Mouse (Mus musculus) T-cell, adult 2 months (primary cell): ENCODE results near the gene Slc6a18.

Experiments
- DNase-seq: peaks from one replicate; pipeline ENCODE4 v3.0.0; 2022; ENCODE audit warnings: low spot score

The Slc6a18 gene

DNA sequence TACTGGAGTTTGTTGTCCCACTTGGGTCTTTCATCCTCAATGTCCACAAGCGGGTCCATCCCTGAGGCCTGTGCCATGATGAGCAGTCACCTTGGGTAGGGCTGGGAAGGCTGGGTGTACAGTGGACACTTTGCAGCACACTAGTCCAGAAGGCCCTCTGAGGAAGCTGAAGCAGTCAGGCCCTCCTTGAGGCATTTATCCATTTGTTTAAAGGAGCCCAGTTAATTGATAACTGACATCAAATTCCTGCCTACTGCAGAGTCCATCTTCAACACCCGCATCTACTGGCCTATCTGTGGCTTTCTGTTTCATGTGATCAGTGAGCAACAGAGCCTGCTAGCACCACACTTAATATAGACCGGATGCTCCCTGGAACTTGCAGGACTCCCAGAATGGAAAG lies at the start of gene Slc6a18:
Slc6a18 (minus strand) TSS at position 171 of the 400 bp plus-strand sequence.
- DNase-seq, result no peak

DNA sequence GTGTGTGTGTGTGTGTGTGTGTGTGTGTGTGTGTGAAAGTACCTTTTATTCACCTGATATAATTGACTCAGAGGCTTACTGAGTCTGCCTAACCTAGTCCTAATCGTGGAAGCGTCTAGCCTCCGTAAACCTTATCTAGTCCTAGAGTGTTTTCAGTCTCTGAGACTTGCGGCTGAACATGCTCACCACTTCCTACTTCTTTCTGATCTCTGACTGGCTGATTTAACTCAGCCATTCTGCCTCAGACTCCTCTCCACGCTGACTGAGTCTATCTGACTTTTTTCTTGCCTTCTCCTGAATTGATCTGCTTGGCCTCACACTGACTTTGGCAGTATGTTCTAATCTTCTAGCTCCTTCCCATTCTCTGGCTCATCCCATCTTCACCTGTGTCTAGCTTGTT lies 47.5 kb upstream of the Slc6a18 start:
- DNase-seq, result peak; percentile 73

DNA sequence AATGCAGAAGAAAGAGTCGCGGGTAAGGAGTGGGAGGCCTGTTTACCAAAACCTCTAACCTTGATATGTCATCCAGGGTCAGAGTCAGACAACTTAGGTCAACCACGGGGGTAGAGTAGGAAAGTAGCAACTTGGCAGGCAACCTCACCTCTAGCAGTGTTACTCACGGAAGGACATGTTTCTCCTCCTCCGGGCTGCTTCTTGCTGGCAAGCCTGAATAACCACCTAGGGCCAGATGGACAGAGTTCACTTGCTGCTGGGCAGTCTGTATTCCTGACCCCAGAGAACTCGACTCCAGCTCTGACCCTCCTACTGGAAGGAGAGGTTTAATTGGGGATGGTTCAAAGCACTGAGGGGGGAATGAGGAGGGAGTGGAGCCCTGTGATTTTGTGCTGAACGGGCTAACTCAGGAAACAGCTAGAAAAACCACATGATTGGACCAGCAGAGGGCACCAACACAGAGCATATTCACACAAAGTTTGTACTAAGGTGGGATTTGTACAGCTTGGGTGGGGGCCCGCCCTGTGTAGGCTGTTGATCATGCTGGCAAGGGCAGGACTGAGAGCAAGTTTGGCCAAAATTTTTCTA lies 45.4 kb upstream of the Slc6a18 start:
- DNase-seq, result peak; percentile 45

DNA sequence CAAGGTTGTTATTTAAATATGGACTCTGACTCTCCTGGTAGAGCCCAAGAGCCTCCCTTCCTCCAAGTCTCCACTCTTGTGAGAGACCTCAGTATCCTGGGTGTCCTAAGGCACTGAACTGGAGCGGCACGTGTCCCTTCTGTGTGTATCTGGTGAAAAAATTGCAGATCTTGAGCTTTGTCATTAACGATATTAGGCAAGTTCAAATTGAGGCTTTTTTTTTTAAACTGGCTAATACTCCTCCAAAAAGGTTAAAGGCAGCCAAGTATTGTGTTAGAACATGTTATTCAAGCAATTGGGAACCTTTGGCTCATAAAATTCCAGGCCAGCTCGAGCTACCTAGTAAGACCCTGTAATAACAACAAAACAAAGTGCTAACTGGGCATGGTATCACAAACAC lies 42.4 kb upstream of the Slc6a18 start:
- no peak for DNase-seq

DNA sequence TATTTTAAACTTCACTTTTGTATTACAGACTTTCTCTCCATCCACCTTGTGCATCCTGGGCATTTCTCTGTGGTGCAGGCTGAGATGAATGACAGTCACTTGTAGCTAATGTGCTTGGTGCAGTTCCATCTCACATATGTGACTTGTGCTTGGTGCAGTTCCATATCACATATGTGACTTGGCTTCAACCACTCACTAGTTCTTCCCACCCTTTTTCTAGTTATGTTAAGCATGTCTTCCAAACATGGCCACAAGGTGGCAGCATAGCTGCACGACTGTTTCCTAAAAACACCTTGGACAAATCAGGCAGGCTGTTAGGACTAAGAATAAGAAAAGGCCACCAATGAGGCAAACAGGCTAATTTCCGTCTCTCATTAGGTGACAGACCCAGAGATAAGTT lies 40.4 kb upstream of the Slc6a18 start:
- DNase-seq, result peak; percentile 82

DNA sequence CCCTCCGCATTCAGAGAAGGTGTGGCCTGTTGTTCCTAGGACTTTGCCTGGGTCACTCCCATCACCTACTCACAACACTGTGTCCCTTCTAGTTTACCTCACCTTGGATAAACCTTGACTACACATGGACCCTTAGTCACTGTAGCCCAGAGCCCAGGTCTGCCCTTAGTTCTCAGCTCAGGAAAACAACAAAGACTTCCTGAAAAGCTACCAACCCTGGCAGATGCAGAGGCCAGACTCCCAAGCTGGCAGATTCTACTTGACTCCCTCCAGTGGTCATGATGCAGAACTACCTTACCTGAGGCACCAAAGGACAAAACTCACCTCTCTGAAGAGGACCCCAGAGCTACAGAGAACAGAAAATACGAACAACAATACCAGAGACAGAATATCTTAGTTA lies 36.2 kb upstream of the Slc6a18 start:
- DNase-seq, result peak; percentile 68

DNA sequence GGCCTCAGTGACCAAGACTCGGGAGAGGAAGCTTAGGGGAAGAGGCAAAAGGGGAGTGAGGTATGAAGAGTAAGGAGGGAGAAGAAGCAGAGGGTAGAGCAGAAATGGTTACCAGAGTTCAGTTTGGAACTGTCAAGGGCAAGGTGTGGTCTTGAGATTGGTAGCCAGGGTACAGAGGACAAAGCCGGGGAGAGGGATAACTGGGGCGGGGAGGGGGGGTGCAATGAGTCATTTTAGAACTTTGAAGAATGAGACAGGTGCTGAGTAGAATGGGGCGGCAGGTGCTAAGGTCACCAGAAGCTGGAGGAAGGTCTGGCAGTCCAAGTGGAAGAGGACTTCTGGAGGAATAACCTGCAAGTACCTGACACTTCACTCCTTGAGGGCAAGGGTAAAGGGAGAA lies 35.4 kb upstream of the Slc6a18 start:
- DNase-seq, result no peak

DNA sequence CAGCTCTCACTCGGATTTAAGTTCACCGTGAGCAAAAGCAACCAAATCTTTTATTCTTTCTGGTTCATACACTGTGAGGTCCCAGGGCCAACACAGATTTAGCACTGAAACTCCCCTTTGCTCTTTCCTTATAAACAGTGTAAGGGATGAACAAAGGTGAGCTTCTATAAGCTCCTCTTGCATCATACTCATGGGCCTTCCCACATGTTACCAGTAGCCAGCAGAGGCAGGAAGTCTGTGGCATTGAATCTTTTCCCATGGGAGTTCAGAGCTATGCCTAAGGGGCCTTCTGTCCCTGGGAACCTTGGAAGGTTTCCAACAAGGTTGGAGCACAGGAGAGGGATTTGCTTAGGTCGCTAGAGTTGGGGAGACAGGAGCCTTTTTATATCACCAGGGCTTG lies 34.4 kb upstream of the Slc6a18 start:
- DNase-seq, result no peak

DNA sequence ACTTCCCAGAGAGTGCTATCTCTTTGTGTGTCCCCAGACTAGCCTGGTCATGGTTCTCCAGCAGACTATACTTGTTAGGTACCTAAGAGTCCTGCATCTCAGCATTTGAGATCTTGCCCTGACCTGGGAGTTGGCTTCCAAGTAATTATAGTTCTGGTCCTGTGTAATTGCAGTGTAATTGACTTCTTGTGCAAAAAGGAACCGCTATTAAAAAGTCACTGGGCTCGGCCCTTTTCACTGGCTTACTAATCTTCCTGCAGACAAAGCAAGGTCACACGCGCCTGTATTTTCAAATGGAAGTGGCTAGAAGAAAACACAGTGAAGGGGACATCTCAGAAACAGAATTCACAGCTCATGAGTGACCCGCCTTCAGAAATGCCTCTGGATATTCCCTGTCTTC lies 34.0 kb upstream of the Slc6a18 start:
- no peak for DNase-seq

DNA sequence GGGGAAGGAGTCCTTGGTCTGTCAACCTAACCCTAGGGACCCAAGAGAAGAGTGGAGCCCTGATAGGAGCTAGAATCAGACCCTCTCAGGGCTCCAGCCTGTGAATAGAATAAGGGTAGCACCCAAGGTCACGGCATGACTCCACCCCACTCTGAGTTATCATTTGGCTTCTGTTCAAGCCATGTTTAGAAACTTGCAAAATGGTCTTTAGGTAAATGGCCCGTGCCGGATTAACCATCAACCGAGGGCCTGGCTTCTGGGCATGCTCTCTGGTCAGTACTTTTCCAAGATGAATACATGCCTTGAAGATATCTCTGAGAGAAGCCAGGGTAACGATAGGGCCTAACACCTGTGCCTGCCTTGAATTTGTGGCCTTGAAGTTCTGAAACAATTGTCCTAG lies 33.4 kb upstream of the Slc6a18 start:
- DNase-seq, result no peak

DNA sequence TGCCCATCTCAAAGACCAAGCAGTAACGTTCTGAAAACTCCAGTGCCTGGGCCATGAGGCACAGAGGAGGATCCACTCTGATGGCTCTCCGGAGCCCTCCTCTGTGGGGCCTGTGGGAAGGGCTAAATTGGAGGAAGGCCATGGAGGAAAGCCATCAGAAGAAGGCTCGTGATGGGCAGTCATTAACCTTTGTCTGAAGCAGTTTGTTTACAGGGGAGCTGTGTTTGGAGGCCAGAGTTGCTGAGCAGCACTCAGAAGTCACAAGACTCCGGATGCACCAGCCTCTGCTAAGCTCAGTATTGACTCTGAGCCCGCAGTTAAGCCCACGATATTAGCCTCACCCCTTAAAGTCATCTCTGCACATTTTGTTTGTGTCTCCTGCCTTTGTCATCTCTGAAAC lies 31.7 kb upstream of the Slc6a18 start:
- peak; percentile 56 for DNase-seq

DNA sequence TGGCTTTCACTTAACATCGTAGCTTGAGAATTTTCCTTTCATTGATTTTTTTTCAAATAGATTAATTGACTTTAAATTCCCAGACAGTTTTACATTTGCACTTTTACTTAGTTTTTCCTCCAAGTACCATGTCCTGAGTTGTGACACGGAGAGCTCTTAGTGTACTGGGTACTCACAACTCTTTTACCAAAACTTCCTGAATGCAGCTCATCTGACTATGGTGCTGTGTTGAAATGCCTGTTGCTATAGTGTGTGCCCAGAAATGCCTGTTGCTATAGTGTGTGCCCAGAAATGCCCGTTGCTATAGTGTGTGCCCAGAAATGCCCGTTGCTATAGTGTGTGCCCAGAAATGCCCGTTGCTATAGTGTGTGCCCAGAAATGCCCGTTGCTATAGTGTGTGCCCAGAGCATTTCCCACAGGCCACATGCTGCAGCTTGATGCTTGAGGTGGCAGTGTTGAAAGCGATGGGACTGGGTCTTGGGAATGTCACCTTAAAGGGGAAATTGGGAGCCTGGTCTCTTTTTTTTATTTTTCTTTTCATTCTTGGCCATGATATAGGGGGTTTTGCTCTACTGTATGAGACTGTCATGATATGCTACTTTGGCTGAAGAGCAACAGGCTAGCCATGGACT lies 27.0 kb upstream of the Slc6a18 start, which contains the start of gene Slc6a19:
Slc6a19 (minus strand) TSS at position 172 of the 632 bp plus-strand sequence.
- no peak for DNase-seq

DNA sequence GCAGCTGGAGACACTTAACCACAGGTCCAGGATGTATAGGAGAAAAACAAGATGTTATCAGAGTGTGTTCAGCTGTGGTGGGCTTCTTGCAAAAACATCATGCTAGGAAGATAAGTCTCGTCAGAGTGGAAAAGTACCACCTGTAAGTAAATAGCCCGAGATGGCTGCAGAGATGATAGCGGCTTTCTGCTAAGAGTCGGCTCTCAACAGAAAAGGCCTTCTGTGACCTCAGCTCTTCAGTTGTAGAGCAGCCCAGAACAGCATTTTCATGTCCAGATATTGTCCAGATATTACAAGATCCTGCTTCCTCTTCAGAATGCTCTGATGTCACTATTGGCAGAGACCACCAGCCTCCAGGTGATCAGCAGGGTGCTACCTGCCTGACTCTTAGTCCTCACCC lies 25.7 kb upstream of the Slc6a18 start:
- peak; percentile 70 for DNase-seq

DNA sequence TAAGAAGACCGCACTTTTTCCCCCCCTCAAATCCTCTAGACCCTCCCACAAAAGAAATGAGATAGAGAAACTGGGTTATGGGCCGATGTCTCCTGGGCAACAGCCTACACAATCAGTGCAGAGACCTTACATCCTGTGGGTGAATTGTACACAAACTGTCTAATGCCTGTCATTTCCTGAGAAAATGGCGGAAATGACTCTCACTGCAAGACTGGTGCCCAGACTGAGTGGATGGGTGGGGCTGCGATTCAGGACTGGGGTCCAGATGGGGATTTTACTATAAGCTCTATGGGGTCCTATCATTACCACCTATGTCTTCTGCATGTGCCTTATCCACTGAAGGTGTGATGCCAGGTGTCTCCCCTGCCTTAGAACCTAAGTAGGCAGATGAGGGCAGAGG lies 25.0 kb upstream of the Slc6a18 start:
- DNase-seq, result peak; percentile 85

DNA sequence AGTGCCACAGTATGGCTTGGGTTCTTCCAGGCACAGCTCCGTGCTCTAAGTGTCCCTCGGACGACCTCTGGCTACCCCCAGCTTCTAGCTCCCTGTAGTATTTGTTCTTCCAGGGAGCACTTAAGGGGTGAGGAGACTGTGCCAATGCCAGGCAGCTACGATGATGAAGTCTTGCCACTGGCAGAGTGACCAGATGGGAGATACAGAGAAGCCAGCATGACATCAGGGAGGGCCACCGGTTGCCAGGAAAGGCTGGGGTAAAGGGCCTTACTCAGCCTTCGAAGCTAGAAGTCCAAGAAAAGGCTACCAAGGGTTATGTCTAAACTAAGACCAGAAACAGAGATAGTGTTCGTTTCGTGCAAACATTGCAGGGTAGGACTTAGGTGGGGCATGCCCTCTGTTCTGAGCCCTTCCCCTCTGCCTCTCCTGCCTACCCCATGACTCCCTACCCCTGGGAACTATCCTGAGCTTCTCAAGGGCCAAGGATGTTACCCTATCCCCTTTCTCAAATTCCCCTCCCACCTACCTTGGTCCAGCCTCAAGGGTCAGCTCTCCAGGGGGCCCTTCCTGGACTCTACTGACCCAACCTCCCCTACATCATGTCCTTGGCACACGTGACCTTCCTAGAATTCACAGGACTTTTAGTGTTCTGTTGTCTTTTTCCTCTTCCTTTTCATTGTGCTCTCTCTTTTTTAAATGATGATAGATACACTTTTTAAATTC lies 23.5 kb upstream of the Slc6a18 start:
- DNase-seq, result no peak

DNA sequence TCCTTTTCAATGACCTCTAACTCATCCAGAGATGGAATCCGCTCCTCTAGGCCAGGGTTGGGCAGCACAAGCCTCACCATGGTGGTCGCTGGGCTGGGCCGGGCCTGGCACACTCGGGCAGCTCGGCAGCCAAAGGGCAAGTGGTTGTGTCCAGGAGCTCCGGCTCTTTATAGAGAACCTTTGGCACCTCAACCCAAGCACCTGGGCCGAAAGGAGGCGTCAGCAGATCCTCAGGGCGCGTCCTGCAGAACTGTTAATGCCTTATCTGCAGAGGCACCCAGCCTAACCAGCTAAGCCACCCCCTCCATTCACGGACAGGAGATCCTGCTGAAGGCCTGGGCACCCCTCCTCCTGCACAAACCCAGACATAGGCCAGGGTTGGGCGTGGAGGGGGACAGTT lies 22.7 kb upstream of the Slc6a18 start:
- DNase-seq, result no peak

DNA sequence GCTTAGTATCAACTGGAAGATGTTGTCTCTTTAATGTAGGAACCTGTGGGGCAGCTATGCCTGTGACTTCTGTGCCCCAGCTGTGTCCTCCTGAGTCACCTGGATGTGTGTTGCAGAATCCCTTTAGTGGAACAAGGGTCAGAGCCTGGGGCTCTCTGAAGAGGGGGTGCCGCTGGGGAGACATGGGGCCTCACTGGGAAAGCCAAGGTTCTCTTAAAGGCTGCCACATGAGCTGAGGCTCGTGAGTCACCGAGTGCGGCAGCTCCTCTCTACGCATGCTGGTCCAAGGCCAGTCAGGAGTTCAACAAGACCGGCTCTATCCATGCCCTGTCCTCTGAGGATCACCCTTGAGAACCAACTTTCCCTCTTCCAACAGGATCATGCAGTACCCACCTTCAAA lies 21.9 kb upstream of the Slc6a18 start:
- no peak for DNase-seq

DNA sequence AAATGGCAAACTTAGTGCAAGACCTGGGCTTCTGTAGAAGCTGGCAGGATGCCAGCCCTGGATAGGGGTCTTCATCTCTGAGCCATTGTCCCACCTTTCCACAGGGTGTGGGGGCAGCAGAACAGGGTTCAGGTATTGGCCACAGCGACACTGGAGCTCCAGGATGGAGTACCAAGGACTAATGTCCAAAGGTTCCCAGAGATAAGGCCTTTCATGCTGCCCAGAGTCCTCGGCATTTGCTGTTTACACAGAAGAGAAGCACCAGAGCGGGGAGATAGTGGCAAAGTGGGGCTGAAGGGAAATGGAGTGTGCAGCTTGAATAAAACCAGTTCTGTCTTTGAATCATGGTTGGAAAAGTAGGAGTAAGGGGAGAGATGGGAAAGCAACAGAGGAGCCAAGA lies 18.7 kb upstream of the Slc6a18 start:
- DNase-seq, result no peak

DNA sequence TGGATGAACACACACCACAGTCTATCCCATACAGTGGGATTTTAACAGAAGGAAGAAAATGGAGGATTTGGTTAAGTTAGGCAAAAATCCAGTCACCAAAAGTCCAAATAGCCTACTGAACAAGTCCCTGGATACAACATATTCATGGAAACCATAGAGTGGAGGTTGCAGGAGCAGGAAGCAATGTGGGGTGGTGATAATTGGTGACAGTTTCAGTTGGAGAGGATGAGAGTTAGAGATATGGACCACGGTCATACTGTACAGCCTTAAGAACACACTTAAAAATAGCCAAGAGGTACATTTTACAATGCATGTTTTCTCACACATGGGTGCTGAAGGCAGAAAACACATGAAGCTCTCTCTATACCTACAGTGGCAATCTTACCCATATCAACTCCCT lies 17.1 kb upstream of the Slc6a18 start:
- no peak for DNase-seq

DNA sequence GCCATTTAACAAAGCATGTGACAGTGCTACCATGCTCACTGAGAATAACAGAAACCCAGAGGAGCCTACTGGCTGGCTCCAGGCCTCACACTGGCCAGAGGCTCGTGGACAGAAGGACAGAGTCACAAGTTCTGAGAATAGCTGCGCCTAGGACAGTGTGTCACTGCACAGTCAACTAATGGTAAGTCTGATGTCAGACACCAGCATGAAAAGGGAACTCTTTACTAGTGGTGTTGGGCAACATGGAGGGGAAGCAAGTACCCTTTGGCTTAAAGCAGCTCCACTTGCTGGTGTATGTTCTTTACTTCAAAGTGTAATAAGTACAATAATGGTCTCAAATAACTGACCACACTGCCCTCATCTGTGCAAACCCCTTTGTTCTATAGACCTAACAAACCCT lies 15.5 kb upstream of the Slc6a18 start:
- no peak for DNase-seq

DNA sequence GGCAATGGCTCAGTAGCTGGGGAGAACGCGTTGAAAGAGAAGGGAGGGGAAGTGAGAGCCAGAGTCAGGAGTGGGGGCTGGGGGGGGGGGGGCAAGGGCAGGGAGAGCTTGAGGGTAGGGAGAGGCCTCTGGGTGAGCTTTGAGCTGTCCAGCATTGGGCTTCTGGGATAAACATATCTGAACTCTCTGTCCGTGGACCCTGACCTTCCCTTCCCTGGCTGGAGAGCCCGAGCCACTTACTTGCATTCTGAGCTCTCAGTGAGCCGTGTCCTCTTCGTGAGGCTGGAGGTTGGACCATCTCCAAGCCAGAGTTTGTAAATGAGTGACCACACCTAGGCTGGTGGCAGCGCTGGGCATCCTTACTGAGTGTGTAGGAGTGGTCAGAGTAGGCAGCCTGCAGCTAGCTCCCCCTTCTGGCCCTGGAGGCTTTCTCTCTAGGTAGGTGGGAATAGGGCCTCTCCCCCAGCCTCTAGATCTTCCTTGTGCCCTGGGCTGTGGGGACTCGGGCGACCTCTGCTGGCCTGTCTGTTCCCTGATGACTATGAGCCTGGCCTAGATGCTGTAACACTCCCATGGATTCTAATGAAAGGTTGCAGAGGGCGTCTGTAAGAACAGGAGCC lies 14.5 kb upstream of the Slc6a18 start:
- DNase-seq, result peak; percentile 79

DNA sequence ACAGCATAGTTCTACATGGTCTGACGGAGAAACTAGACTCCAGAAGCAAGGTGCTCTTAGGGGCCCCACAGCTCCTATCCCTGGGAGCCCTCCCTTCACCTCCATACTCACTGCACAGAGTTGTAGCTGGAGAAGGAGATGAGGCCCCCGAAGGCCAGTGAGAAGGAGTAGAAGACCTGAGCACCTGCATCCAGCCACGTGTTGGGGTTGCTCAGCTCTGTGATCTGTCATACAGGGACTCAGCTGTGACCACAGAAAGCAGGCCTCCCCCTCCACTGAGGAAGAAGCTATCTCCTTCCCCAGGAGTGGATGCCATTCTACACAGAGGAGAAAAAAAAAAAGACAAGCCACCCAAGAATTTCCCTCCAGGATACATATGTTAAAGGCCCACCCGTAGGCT lies 11.1 kb upstream of the Slc6a18 start:
- DNase-seq, result no peak

DNA sequence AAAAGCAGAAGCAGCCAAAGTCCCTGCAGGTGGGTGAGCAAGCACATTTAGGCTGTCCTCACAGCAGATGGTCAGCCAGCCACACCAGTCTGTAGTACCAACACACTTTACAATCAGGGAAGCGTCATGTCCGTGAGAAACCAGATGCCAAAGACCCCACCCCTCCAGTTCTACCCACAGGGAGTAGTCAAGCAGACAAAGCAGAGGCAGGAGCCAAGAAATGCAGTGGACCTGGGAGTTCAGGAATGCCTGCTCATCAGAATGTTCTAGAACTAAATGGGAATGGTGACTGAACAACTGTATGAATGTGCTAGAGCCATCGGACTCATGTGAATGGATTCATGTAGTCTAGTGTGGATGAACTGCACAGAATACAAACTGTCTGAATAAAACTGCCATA lies 9.8 kb upstream of the Slc6a18 start:
- no peak for DNase-seq
